Mouse (Mus musculus) hindbrain, postnatal 0 days (tissue): ENCODE measurements around the gene Tnfrsf13b. TPM values are rescaled to one million over a fixed set of nuclear protein-coding genes. Genes with fewer than 3 reads are reported as not detected.
"Not testable (repeated sequence)": the region's sequence is repeated elsewhere in the genome, so short reads cannot be mapped to it uniquely, and the experiment has no call there.

Experiments used
- ATAC-seq: fragments of 200-750 bp; cut with Nextera tagmentation; 2 replicates; pipeline ENCODE4 v1.8.0; 2017; ENCODE audit warnings: mild to moderate bottlenecking, moderate TSS enrichment, moderate library complexity
- DNase-seq: peaks from one replicate; pipeline ENCODE4 v3.0.0-alpha.2; 2015; ENCODE audit warnings: low spot score
- H3K27ac ChIP-seq: fragments of 300-500 bp; sonication (generic); 2 replicates; pipeline ENCODE4 v1.5.1; 2014; ENCODE audit warnings: mild to moderate bottlenecking
- H3K27me3 ChIP-seq: fragments of 300-500 bp; sonication (generic); 2 replicates; pipeline ENCODE4 v1.6.1; 2014; ENCODE audit warnings: low read length, mixed read lengths; ENCODE audit not compliant: insufficient read depth
- H3K36me3 ChIP-seq: fragments of 300-500 bp; sonication (generic); 2 replicates; pipeline ENCODE4 v1.6.1; 2014; ENCODE audit warnings: low read length, mixed read lengths; ENCODE audit not compliant: insufficient read depth
- H3K4me1 ChIP-seq: fragments of 300-500 bp; sonication (generic); 2 replicates; pipeline ENCODE4 v1.6.1; 2014; ENCODE audit warnings: antibody characterized with exemption, low read length, mixed read lengths; ENCODE audit not compliant: insufficient read depth
- H3K4me2 ChIP-seq: fragments of 300-500 bp; sonication (generic); 2 replicates; pipeline ENCODE4 v1.6.1; 2014; ENCODE audit warnings: low read depth, mild to moderate bottlenecking, low read length, moderate library complexity, mixed read lengths
- H3K4me3 ChIP-seq: fragments of 300-500 bp; sonication (generic); 2 replicates; pipeline ENCODE4 v1.5.1; 2014; ENCODE audit warnings: low read length
- H3K9ac ChIP-seq: fragments of 300-500 bp; sonication (generic); replicated peaks from 2 replicates; pipeline ENCODE4 v1.6.1; 2014; ENCODE audit warnings: mild to moderate bottlenecking, low read length, moderate library complexity, mixed read lengths
- H3K9me3 ChIP-seq: fragments of 300-500 bp; sonication (generic); 2 replicates; pipeline ENCODE4 v1.6.1; 2016; ENCODE audit warnings: low read length, mixed read lengths
- CTCF ChIP-seq: IDR thresholded peaks from 2 replicates; pipeline ENCODE4 v1.5.1; 2016; ENCODE audit warnings: antibody characterized with exemption, control low read depth, low read depth
- WGBS: fragments of 180-500 bp; shearing (Covaris S2); extraction: QIAGEN DNeasy Blood & Tissue Kit; methylation state at CpG from one replicate; pipeline ENCODE4 v1.1.7; 2014; 5-methylcytosine and 5-hydroxymethylcytosine counted together
- polyA plus RNA-seq: library from polyadenylated mRNA; unstranded; fragments of >200 nt; fragmentation: Nextera tagmentation; extraction: Ambion mirVana; gene quantifications from 2 replicates; pipeline ENCODE4 v1.2.1, GENCODE M21; 2015
- total RNA-seq: library from RNA; depleted of rRNA; stranded (reverse); fragments of >200 nt; gene quantifications from 2 replicates; pipeline ENCODE4 v1.2.3, GENCODE M21; 2014

The Tnfrsf13b gene
- total and polyA plus RNA-seq, 2 experiments from 2014 or later = 1.5 to 2.7 TPM

- no peak for ATAC-seq
- H3K4me2 ChIP-seq = peak overlapping the region; percentile 49; the same call in 1 of the 2 replicates
Measured at GRCm38 (mm10) chr11:61176321-61176720, 49.8 kb downstream of the Tnfrsf13b start.

GRCm38 (mm10) chr11:61180361-61180760 is 53.8 kb downstream of the Tnfrsf13b start:
- no peak overlapping the region for H3K4me3 ChIP-seq
- no peak for ATAC-seq
- H3K4me1 ChIP-seq = no peaks in the 10 kb centered on the region
- no peaks in the 10 kb centered on the region for H3K27me3 ChIP-seq
- no peak overlapping the region for H3K9ac ChIP-seq
- 63% methylated on average over 3 of the region's 3 CpGs for WGBS
- no peaks in the 10 kb centered on the region for H3K36me3 ChIP-seq
- no peaks in the 10 kb centered on the region for H3K9me3 ChIP-seq
- H3K27ac ChIP-seq = no peak overlapping the region
- TF ChIP-seq CTCF = no peak
- no peak overlapping the region for H3K4me2 ChIP-seq
- DNase-seq = peak; percentile 18

More at GRCm38 (mm10) chr11:61176321-61176720, 49.8 kb downstream of the Tnfrsf13b start:
- TF ChIP-seq CTCF = no peak
- H3K4me1 ChIP-seq = peaks cover 17% of the 10 kb centered on the region
- H3K4me3 ChIP-seq = no peak overlapping the region
- H3K27ac ChIP-seq = peak overlapping the region; percentile 82
- DNase-seq = no peak
- no peak overlapping the region for H3K9ac ChIP-seq
- no peaks in the 10 kb centered on the region for H3K9me3 ChIP-seq
- no peaks in the 10 kb centered on the region for H3K36me3 ChIP-seq
- WGBS = 96% methylated on average over 1 of the region's 1 CpGs
- no peaks in the 10 kb centered on the region for H3K27me3 ChIP-seq

GRCm38 (mm10) chr11:61181624-61182023 is 55.1 kb downstream of the Tnfrsf13b start:
- H3K4me1 ChIP-seq = no peaks in the 10 kb centered on the region
- ATAC-seq = no peak
- no peak for TF ChIP-seq CTCF

GRCm38 (mm10) chr11:61183820-61184219 is 57.3 kb downstream of the Tnfrsf13b start:
- no peaks in the 10 kb centered on the region for H3K9me3 ChIP-seq
- no peaks in the 10 kb centered on the region for H3K36me3 ChIP-seq
- H3K27me3 ChIP-seq = no peaks in the 10 kb centered on the region
- WGBS = 59% methylated on average over 1 of the region's 1 CpGs
- H3K4me2 ChIP-seq = no peak overlapping the region
- H3K4me1 ChIP-seq = no peaks in the 10 kb centered on the region
- ATAC-seq (no peak), DNase-seq (no peak)
- no peak overlapping the region for H3K4me3 ChIP-seq
- H3K9ac ChIP-seq = no peak overlapping the region
- no peak for TF ChIP-seq CTCF
- no peak overlapping the region for H3K27ac ChIP-seq

More at GRCm38 (mm10) chr11:61181624-61182023, 55.1 kb downstream of the Tnfrsf13b start:
- Histone ChIP-seq H3K9me3 (no peaks in the 10 kb centered on the region), H3K4me3 (no peak overlapping the region), H3K4me2 (no peak overlapping the region), H3K9ac (no peak overlapping the region), H3K36me3 (no peaks in the 10 kb centered on the region), H3K27ac (no peak overlapping the region), H3K27me3 (no peaks in the 10 kb centered on the region)
- DNase-seq = no peak

GRCm38 (mm10) chr11:61190776-61191175 is 64.2 kb downstream of the Tnfrsf13b start:
- DNase-seq (peak; percentile 64), ATAC-seq (peak; percentile 79; the same call in 1 of the 2 replicates)
- 44% methylated on average over 2 of the region's 2 CpGs for WGBS
- H3K27me3 ChIP-seq = no peaks in the 10 kb centered on the region
- no peak overlapping the region for H3K4me2 ChIP-seq
- no peaks in the 10 kb centered on the region for H3K4me1 ChIP-seq
- no peaks in the 10 kb centered on the region for H3K9me3 ChIP-seq
- H3K9ac ChIP-seq = no peak overlapping the region
- TF ChIP-seq CTCF = no peak
- H3K27ac ChIP-seq = peak overlapping the region; percentile 22; the same call in 1 of the 2 replicates
- no peaks in the 10 kb centered on the region for H3K36me3 ChIP-seq
- no peak overlapping the region for H3K4me3 ChIP-seq

GRCm38 (mm10) chr11:61192123-61192522 is 65.6 kb downstream of the Tnfrsf13b start:
- H3K9me3 ChIP-seq, H3K27me3 ChIP-seq, H3K36me3 ChIP-seq, H3K4me2 ChIP-seq, H3K4me3 ChIP-seq, H3K27ac ChIP-seq, DNase-seq, H3K9ac ChIP-seq, ATAC-seq, H3K4me1 ChIP-seq: not testable (repeated sequence)
- WGBS = 87% methylated on average over 7 of the region's 10 CpGs

- ATAC-seq = no peak
- 100% methylated on average over 2 of the region's 2 CpGs for WGBS
Measured at GRCm38 (mm10) chr11:61192779-61193178, 66.2 kb downstream of the Tnfrsf13b start.

More at GRCm38 (mm10) chr11:61192779-61193178, 66.2 kb downstream of the Tnfrsf13b start:
- no peaks in the 10 kb centered on the region for H3K9me3 ChIP-seq
- no peak for DNase-seq
- H3K27ac ChIP-seq = no peak overlapping the region
- no peaks in the 10 kb centered on the region for H3K27me3 ChIP-seq
- no peaks in the 10 kb centered on the region for H3K36me3 ChIP-seq
- H3K4me3 ChIP-seq = no peak overlapping the region
- H3K4me2 ChIP-seq = no peak overlapping the region
- H3K4me1 ChIP-seq = no peaks in the 10 kb centered on the region
- TF ChIP-seq CTCF = no peak
- H3K9ac ChIP-seq = no peak overlapping the region
